Mouse (Mus musculus): ENCODE measurements around the gene Foxp1. TPM values are rescaled to one million over a fixed set of nuclear protein-coding genes. Genes with fewer than 3 reads are reported as not detected.

Gene Foxp1
- total and polyA plus RNA-seq, 3 experiments = 16.1 to 42.0 TPM; not detected in 1

GRCm38 (mm10) chr6:99376721-99377120, 145.8 kb downstream of the Foxp1 start:
- H3K4me1 ChIP-seq (ENCODE audit: control insufficient read depth in 1 of 2, insufficient read depth in 2 of 2, low read length in 2 of 2) = peaks cover 0 to 5% of the 10 kb centered on the region in 2 experiments; a peak in 2 of 4 replicates
- no peaks in the 10 kb centered on the region for H3K79me2 ChIP-seq (ENCODE audit: control insufficient read depth, insufficient read depth, low read length, poor library complexity)
- no peak overlapping the region for H3K27ac ChIP-seq (ENCODE audit: control insufficient read depth, low read depth, low read length)
- DNase-seq (ENCODE audit: low read depth, low spot score) = no peak
- H3K36me3 ChIP-seq (ENCODE audit: control insufficient read depth in 1 of 2, insufficient read depth in 2 of 2, low read length in 2 of 2) = peaks cover 0 to 3% of the 10 kb centered on the region in 2 experiments; a peak in 1 of 4 replicates
- TF ChIP-seq USF2 (IDR thresholded peaks at IDR 0.05; ENCODE audit: borderline replicate concordance in 1 of 2, insufficient read depth in 1 of 2, low read depth in 1 of 2, low read length in 2 of 2) (no peak), CHD1 (IDR thresholded peaks at IDR 0.05; ENCODE audit: low read depth, low read length) (no peak), SMC3 (IDR thresholded peaks at IDR 0.05; ENCODE audit: low read depth, low read length) (no peak), ETS1 (IDR thresholded peaks at IDR 0.05; ENCODE audit: low read depth, low read length) (no peak), NELFE (IDR thresholded peaks at IDR 0.05; ENCODE audit: low read depth, low read length) (no peak), TBP (IDR thresholded peaks at IDR 0.05; ENCODE audit: low read depth, low read length) (no peak), MYB (IDR thresholded peaks at IDR 0.05; ENCODE audit: low read depth, low read length) (no peak), CHD2 (IDR thresholded peaks at IDR 0.05; ENCODE audit: low read length) (no peak), MAZ (IDR thresholded peaks at IDR 0.05; ENCODE audit: low read depth, low read length) (no peak), POLR2AphosphoS2 (IDR thresholded peaks at IDR 0.05; ENCODE audit: low read length) (no peak), MEF2A (IDR thresholded peaks at IDR 0.05; ENCODE audit: extremely low read depth, insufficient replicate concordance, low read depth, low read length, poor library complexity, severe bottlenecking) (no peak), ZKSCAN1 (IDR thresholded peaks at IDR 0.05; ENCODE audit: low read depth, low read length) (no peak)
- H3K27me3 ChIP-seq (ENCODE audit: control insufficient read depth in 1 of 2, insufficient read depth in 2 of 2, low read length in 2 of 2) = no peaks in the 10 kb centered on the region
- no peaks in the 10 kb centered on the region for H3K9me3 ChIP-seq (replicated peaks; ENCODE audit: insufficient read depth, low read length)
- no peak overlapping the region for H3K9ac ChIP-seq (ENCODE audit: control insufficient read depth, low read depth, low read length, poor library complexity, severe bottlenecking)
- H3K4me3 ChIP-seq (ENCODE audit: control insufficient read depth in 1 of 2, insufficient read depth in 1 of 2, low read depth in 2 of 2, low read length in 2 of 2) = no peak overlapping the region

GRCm38 (mm10) chr6:99375865-99376264, 146.7 kb downstream of the Foxp1 start:
- TF ChIP-seq POLR2AphosphoS2 (IDR thresholded peaks at IDR 0.05; ENCODE audit: low read length) = no peak
- no peak for TF ChIP-seq UBTF (IDR thresholded peaks at IDR 0.05; ENCODE audit: borderline replicate concordance, insufficient read depth, low read depth, low read length)
- TF ChIP-seq CHD1 (IDR thresholded peaks at IDR 0.05; ENCODE audit: low read depth, low read length) = no peak
- no peak for TF ChIP-seq ZMIZ1 (IDR thresholded peaks at IDR 0.05; ENCODE audit: low read depth, low read length)
- no peak for TF ChIP-seq GABPA (IDR thresholded peaks at IDR 0.05; ENCODE audit: low read depth, low read length)
- no peak for TF ChIP-seq E2F4 (IDR thresholded peaks at IDR 0.05; ENCODE audit: borderline replicate concordance, low read depth, low read length)
- TF ChIP-seq SIN3A (IDR thresholded peaks at IDR 0.05; ENCODE audit: low read length) = no peak
- TF ChIP-seq MAX (IDR thresholded peaks at IDR 0.05; ENCODE audit: low read length) = no peak
- TF ChIP-seq ZKSCAN1 (IDR thresholded peaks at IDR 0.05; ENCODE audit: low read depth, low read length) = no peak
- TF ChIP-seq MEF2A (IDR thresholded peaks at IDR 0.05; ENCODE audit: extremely low read depth, insufficient replicate concordance, low read depth, low read length, poor library complexity, severe bottlenecking) = no peak
- no peak for TF ChIP-seq TBP (IDR thresholded peaks at IDR 0.05; ENCODE audit: low read depth, low read length)
- no peak for TF ChIP-seq CTCF (IDR thresholded peaks at IDR 0.05 in 2 of 3, conservative IDR thresholded peaks at IDR 0.05 in 1 of 3; ENCODE audit: control insufficient read depth in 1 of 3, insufficient read depth in 1 of 3, low read depth in 2 of 3, low read length in 3 of 3, poor library complexity in 1 of 3, severe bottlenecking in 1 of 3)
- no peak for TF ChIP-seq RCOR1 (IDR thresholded peaks at IDR 0.05; ENCODE audit: low read depth, low read length)
- TF ChIP-seq NELFE (IDR thresholded peaks at IDR 0.05; ENCODE audit: low read depth, low read length) = no peak
- H3K4me3 ChIP-seq (ENCODE audit: control insufficient read depth in 1 of 2, insufficient read depth in 1 of 2, low read depth in 2 of 2, low read length in 2 of 2) = no peak overlapping the region
- peaks cover 0 to 3% of the 10 kb centered on the region in 2 experiments; a peak in 1 of 4 replicates for H3K36me3 ChIP-seq (ENCODE audit: control insufficient read depth in 1 of 2, insufficient read depth in 2 of 2, low read length in 2 of 2)
- no peaks in the 10 kb centered on the region for H3K9me3 ChIP-seq (replicated peaks; ENCODE audit: insufficient read depth, low read length)
- no peak for DNase-seq (ENCODE audit: low read depth, low spot score)
- no peak overlapping the region for H3K27ac ChIP-seq (ENCODE audit: control insufficient read depth, low read depth, low read length)
- H3K9ac ChIP-seq (ENCODE audit: control insufficient read depth, low read depth, low read length, poor library complexity, severe bottlenecking) = no peak overlapping the region
- no peaks in the 10 kb centered on the region for H3K79me2 ChIP-seq (ENCODE audit: control insufficient read depth, insufficient read depth, low read length, poor library complexity)
- H3K4me1 ChIP-seq (ENCODE audit: control insufficient read depth in 1 of 2, insufficient read depth in 2 of 2, low read length in 2 of 2) = peaks cover 0 to 5% of the 10 kb centered on the region in 2 experiments; a peak in 2 of 4 replicates
- H3K27me3 ChIP-seq (ENCODE audit: control insufficient read depth in 1 of 2, insufficient read depth in 2 of 2, low read length in 2 of 2) = no peaks in the 10 kb centered on the region

Data from MEL (cell line).